Mouse (Mus musculus) cerebellum, adult 9-11 months (tissue): ENCODE measurements around the gene Cnot10.

Experiments
- DNase-seq: peaks from one replicate; pipeline ENCODE4 v3.0.0; 2022

The Cnot10 gene

GRCm38 (mm10) chr9:114573528-114573927 is 66.5 kb downstream of the Cnot10 start:
- no peak for DNase-seq

GRCm38 (mm10) chr9:114568682-114569474 is 71.1 kb downstream of the Cnot10 start:
- DNase-seq = no peak

- DNase-seq = no peak
These were observed 75.3 kb downstream of the Cnot10 start for GRCm38 (mm10) chr9:114564667-114565066.

- DNase-seq = no peak
These were observed 76.0 kb downstream of the Cnot10 start, which contains the start of gene Trim71 for GRCm38 (mm10) chr9:114563761-114564606. Gene Trim71 (minus strand): TSS chr9:114564369.

GRCm38 (mm10) chr9:114562919-114563751 is 76.8 kb downstream of the Cnot10 start:
- no peak for DNase-seq

GRCm38 (mm10) chr9:114562031-114562918 is 77.7 kb downstream of the Cnot10 start:
- DNase-seq = no peak

- DNase-seq = no peak
These were observed 78.4 kb downstream of the Cnot10 start for GRCm38 (mm10) chr9:114561671-114561971.

- DNase-seq = no peak
These were observed 79.0 kb downstream of the Cnot10 start for GRCm38 (mm10) chr9:114560771-114561670.

- DNase-seq = no peak
These were observed 79.8 kb downstream of the Cnot10 start for GRCm38 (mm10) chr9:114560141-114560540.

GRCm38 (mm10) chr9:114557086-114557485 is 82.9 kb downstream of the Cnot10 start:
- no peak for DNase-seq

- DNase-seq = no peak
These were observed 83.6 kb downstream of the Cnot10 start for GRCm38 (mm10) chr9:114556276-114556855.

GRCm38 (mm10) chr9:114554355-114554979 is 85.5 kb downstream of the Cnot10 start:
- DNase-seq = no peak

GRCm38 (mm10) chr9:114553828-114554227 is 86.2 kb downstream of the Cnot10 start:
- DNase-seq = no peak

- DNase-seq = no peak
These were observed 90.0 kb downstream of the Cnot10 start for GRCm38 (mm10) chr9:114550033-114550432.

GRCm38 (mm10) chr9:114549117-114549516 is 90.9 kb downstream of the Cnot10 start:
- no peak for DNase-seq

- DNase-seq = no peak
These were observed 91.5 kb downstream of the Cnot10 start for GRCm38 (mm10) chr9:114548496-114548895.

- no peak for DNase-seq
These were observed 92.3 kb downstream of the Cnot10 start for GRCm38 (mm10) chr9:114547643-114548077.

GRCm38 (mm10) chr9:114546765-114547164 is 93.2 kb downstream of the Cnot10 start:
- no peak for DNase-seq

- no peak for DNase-seq
These were observed 95.1 kb downstream of the Cnot10 start for GRCm38 (mm10) chr9:114544754-114545393.
